Mouse (Mus musculus) megakaryocyte, embryonic 14.5 days (primary cell): ENCODE measurements around the gene Cnst. TPM values are rescaled to one million over a fixed set of nuclear protein-coding genes. Genes with fewer than 3 reads are reported as not detected.

ENCODE experiments used
- H3K27me3 ChIP-seq: replicated peaks from 2 replicates; pipeline ENCODE3; 2012; ENCODE audit warnings: inconsistent platforms
- H3K36me3 ChIP-seq: replicated peaks from 2 replicates; pipeline ENCODE3; 2012; ENCODE audit warnings: low read length, inconsistent platforms, mixed read lengths
- H3K4me1 ChIP-seq: 2 replicates; pipeline ENCODE4 v1.6.1; 2012; ENCODE audit warnings: inconsistent platforms
- H3K4me3 ChIP-seq: replicated peaks from 2 replicates; pipeline ENCODE3; 2012; ENCODE audit warnings: moderate library complexity, mild to moderate bottlenecking, inconsistent platforms
- H3K9me3 ChIP-seq: 2 replicates; pipeline ENCODE4 v1.6.1; 2012; ENCODE audit warnings: inconsistent platforms
- FLI1 ChIP-seq: IDR thresholded peaks from 2 replicates; pipeline ENCODE4 v1.6.1; 2012; ENCODE audit warnings: low read length, inconsistent platforms, mixed read lengths
- GATA1 ChIP-seq: IDR thresholded peaks from 3 replicates; pipeline ENCODE4 v1.6.1; 2012; ENCODE audit warnings: mixed read lengths, low read length, inconsistent platforms, borderline replicate concordance
- polyA plus RNA-seq: library from polyadenylated mRNA; stranded (reverse); fragments of >175 nt; gene quantifications from 2 replicates; pipeline ENCODE4 v1.2.3, GENCODE M21; 2012; ENCODE audit warnings: low replicate concordance; ENCODE audit not compliant: insufficient read depth

The Cnst gene
- polyA plus RNA-seq, 1 experiment = 7.3 TPM

DNA sequence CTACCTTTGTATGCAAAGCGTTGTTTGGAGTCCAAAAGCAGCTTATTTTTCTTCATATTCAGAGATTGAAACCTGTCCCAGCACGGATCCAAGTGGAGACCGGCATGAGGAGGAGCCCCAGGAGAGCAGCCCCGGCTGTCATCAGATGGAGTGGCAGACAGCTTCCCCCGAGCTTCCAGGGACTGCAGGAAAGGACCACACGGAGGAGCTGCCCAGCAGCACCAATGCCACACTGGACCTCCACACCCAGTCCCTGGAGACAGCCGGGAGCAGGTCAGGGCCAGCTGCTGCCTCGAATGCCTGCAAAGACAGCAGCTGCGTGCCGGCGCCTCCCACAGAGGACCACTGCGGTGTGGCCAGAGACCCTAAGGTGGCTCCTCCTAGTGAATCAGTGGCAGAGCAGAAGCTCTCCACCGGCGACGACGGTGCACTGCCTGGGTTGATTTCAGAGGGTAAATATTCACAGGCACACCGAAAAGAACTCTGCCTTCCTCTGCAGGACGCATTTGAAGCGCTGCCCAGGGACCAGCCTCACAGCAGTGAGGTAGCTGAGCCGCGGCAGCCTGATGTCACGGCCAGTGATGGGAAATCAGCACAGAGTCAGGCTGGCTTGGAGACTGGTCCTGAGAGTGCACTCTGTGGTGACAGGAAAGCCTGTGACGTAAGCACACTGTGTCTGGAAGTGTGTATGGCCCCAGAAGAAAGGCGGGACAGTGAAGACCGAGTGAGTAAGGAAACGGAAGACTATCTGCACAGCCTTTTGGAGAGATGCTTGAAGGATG lies 63.7 kb downstream of the Cnst start:
- peaks cover 94% of the 10 kb centered on the region for H3K36me3 ChIP-seq
- TF ChIP-seq FLI1 = no peak
- no peak for TF ChIP-seq GATA1
- H3K4me1 ChIP-seq = peaks cover 44% of the 10 kb centered on the region
- H3K4me3 ChIP-seq = no peak overlapping the region
- no peaks in the 10 kb centered on the region for H3K27me3 ChIP-seq
- H3K9me3 ChIP-seq = no peaks in the 10 kb centered on the region

DNA sequence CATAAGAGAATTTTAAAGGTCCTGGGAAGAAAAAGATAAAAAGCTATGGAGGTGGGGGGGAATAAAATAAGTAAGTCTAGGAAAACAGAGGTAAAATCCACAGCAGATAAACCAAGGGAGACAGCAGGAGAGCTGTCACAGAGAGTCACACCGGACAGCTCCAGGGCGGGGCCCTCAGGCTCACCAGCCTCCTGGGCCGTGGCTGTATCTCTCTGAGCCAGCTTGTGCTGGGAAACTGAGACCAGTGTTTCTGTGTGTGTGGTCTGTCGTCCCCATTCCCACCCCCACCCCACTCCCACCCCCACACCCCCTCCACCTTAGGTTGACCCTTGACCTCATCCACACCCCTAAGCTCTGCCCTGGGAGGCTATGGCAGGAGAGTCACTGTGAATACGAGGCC lies 65.0 kb downstream of the Cnst start:
- Histone ChIP-seq H3K36me3 (peaks cover 95% of the 10 kb centered on the region), H3K9me3 (no peaks in the 10 kb centered on the region), H3K4me3 (no peak overlapping the region), H3K4me1 (peaks cover 35% of the 10 kb centered on the region), H3K27me3 (no peaks in the 10 kb centered on the region)
- TF ChIP-seq FLI1 = no peak
- no peak for TF ChIP-seq GATA1

DNA sequence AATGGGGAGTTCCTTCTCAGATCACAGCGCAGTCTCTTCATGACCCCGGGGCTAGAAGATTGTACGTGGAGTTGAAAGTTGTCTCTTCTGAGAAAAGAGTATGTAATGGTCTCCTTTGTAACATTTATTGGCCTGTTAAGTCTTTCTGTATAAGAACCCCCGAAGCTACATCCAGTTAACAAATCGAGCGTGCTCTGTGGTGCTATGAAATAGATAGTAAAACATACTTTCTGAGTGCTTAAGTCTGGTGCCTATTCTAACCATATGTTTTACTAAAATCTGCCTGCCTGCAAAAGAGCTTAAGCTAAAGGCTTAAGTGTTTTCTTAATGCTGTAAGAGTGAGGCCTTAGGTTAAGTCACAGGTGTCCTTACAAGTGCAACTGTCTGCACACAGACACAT lies 66.2 kb downstream of the Cnst start:
- H3K27me3 ChIP-seq = no peaks in the 10 kb centered on the region
- H3K9me3 ChIP-seq = no peaks in the 10 kb centered on the region
- TF ChIP-seq FLI1 = no peak
- no peak for TF ChIP-seq GATA1
- H3K36me3 ChIP-seq = peaks cover 95% of the 10 kb centered on the region
- peaks cover 28% of the 10 kb centered on the region for H3K4me1 ChIP-seq
- H3K4me3 ChIP-seq = no peak overlapping the region

DNA sequence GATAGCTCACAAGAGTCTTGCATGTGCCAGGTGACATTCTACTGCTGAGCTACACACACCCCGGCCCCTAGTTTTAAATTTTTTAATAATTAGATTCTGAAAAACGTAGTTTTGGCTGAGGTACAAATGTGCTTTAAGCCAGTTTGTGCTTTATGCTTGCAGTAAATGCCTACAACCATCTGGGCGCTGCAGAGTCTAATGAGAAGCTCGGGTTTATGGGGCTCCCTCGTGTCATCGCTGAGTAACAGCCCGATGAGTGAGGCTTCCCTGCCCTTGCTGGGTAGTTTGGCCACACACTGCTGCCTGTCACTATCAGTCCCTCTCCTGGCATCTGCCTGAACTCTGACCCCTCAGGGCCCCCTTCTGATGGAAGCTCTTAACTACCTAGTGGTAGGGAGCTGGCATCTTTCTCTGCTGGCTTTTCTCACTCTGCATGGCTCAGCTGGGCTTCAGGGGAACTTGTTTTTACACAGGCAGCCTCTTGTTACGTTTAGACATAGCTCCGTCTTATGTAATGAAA lies 66.9 kb downstream of the Cnst start:
- H3K36me3 ChIP-seq = peaks cover 95% of the 10 kb centered on the region
- TF ChIP-seq GATA1 (no peak), FLI1 (no peak)

DNA sequence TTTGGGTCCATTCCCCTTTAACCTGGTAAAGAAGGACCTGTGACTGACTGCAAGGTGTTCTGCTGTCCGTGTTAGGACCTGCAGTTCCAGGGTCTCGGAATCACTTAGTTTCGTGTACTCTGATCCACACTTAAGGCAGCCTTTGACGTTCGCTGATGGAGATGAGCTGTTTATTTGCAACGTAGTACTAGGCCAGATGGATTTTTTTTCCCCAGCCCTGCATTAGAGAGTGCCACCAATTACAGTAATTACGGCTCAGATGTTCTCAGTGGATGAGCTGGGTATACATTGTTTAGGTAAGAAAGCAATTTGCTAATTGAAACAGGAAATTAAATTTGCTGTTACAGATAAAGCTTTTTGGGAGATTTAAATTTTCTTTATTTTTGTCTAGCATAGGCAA lies 71.3 kb downstream of the Cnst start:
- peaks cover 97% of the 10 kb centered on the region for H3K36me3 ChIP-seq
- TF ChIP-seq FLI1 = no peak
- TF ChIP-seq GATA1 = no peak
- no peaks in the 10 kb centered on the region for H3K27me3 ChIP-seq
- H3K4me3 ChIP-seq = no peak overlapping the region
- no peaks in the 10 kb centered on the region for H3K9me3 ChIP-seq
- H3K4me1 ChIP-seq = peaks cover 21% of the 10 kb centered on the region

More for the DNA sequence above, 66.9 kb downstream of the Cnst start:
- Histone ChIP-seq H3K4me1 (peaks cover 26% of the 10 kb centered on the region), H3K4me3 (no peak overlapping the region), H3K27me3 (no peaks in the 10 kb centered on the region), H3K9me3 (no peaks in the 10 kb centered on the region)

DNA sequence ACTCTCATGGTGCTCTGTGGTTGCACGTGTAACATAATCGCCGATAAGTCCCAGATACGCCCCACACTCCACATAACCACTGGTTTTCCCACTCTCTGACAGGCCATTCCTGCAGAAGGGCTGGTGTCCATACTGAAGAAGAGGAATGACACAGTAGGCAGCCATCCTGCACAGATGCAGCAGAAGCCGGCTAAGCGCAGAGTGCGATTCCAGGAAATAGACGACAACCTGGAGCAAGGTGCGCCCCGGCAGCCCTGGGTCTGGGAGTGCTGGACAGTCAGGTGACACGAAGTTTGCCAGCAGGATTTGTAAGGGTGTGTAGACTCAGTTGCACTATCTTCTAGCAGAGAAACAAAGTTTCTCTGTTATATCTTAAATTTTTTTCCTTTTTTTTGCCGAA lies 76.5 kb downstream of the Cnst start:
- Histone ChIP-seq H3K36me3 (peaks cover 97% of the 10 kb centered on the region), H3K4me1 (peaks cover 25% of the 10 kb centered on the region), H3K9me3 (no peaks in the 10 kb centered on the region), H3K4me3 (no peak overlapping the region), H3K27me3 (no peaks in the 10 kb centered on the region)
- TF ChIP-seq FLI1 (no peak), GATA1 (no peak)

DNA sequence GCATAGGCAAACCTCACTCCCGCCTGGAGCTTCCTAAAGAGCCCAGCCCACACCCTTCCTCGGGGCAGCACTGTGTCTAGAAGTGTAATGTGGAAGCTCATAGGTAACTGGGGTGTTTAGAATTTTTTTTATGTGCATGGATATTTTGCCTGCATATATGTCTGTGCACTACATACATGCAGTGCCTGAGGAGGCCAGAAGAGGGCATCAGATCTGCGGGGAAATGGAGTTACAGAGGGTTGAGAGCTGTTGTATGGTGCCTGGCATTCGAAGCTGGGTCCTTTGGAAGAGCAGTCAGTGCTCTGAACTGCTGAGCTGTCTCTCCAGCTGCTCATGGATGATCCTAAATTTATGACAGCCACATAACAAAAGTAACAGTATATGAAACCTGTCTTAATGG lies 77.5 kb downstream of the Cnst start:
- Histone ChIP-seq H3K36me3 (peaks cover 97% of the 10 kb centered on the region), H3K9me3 (no peaks in the 10 kb centered on the region), H3K27me3 (no peaks in the 10 kb centered on the region), H3K4me1 (peaks cover 30% of the 10 kb centered on the region), H3K4me3 (no peak overlapping the region)
- TF ChIP-seq FLI1 (no peak), GATA1 (no peak)

DNA sequence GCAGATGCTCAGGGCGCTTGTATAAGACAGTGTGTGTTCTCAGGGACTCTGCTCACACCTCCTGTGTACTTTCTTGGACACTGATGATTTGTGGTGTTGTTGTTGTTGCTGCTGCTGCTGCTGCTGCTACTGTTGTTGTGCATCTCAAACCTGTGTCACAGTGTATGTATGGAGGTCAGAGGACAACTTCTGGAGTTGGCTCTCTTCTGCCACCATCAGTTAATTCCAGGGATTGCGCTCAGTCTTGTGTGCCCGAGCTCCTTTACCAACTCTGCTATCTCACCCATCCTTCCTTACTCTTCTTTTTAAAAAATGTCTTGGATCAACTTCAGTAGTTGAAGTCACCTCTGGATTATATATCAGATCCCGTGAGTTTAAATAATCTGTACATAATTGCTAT lies 78.2 kb downstream of the Cnst start:
- Histone ChIP-seq H3K36me3 (peaks cover 93% of the 10 kb centered on the region), H3K9me3 (no peaks in the 10 kb centered on the region), H3K4me3 (no peak overlapping the region), H3K4me1 (peaks cover 31% of the 10 kb centered on the region), H3K27me3 (no peaks in the 10 kb centered on the region)
- TF ChIP-seq FLI1 = no peak
- no peak for TF ChIP-seq GATA1

DNA sequence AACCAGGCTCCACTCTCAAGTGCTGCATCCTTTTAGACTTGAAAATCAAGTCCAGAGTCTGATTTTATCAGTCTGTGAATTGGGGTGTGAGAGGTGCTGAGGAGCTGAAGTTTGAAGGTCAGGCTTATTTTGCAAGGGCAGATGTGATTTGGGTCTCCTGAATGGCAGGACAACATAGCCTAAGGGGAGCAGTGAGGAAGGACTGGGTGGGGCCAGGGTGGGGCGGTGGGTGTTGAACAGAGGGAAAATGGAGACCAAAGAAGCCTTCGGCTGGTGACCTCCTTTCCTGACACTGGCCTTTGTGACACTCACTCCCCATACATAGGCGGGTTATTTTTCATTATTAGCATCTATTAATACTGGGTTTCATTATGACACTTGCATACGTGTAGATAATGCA lies 81.7 kb downstream of the Cnst start:
- Histone ChIP-seq H3K4me1 (peaks cover 20% of the 10 kb centered on the region), H3K36me3 (peaks cover 59% of the 10 kb centered on the region), H3K9me3 (no peaks in the 10 kb centered on the region), H3K4me3 (no peak overlapping the region), H3K27me3 (no peaks in the 10 kb centered on the region)
- TF ChIP-seq FLI1 = no peak
- no peak for TF ChIP-seq GATA1

DNA sequence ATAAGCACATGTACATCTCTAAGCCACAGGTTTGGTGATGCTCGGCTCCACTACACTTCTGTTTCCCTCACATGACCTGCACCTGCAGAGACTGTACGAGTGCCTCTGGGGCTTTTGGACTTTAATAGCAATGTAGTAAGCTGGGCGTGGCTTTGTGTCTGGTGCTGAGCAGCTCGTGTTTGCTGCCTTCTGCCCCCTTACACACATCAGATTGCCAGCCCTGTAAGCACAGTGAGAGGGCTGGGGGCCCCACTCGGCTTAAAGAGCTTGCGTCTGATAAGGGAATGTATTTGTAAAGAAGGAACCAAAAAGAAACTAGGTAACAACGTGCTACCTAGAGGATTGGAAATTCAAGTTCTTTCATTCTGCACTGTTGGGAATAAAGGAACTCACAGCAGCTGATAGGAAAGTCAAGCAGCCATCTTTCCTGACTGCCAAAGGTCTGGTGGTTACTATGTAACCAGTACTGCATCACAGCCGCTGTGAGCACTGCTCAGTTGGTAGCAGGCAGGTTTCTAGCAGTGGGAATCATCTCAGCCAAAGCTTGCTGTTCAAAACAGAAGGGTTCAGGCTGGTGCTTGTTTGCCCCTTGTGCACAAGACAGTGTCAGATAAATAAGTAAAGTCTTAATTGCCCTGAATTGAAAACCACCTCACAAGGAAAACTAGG lies 82.4 kb downstream of the Cnst start:
- no peaks in the 10 kb centered on the region for H3K27me3 ChIP-seq
- TF ChIP-seq GATA1 (no peak), FLI1 (no peak)
- peaks cover 53% of the 10 kb centered on the region for H3K36me3 ChIP-seq
- H3K9me3 ChIP-seq = no peaks in the 10 kb centered on the region
- no peak overlapping the region for H3K4me3 ChIP-seq
- peaks cover 21% of the 10 kb centered on the region for H3K4me1 ChIP-seq
